Mouse (Mus musculus) heart, adult 8-10 months (tissue): ENCODE data around the gene Rnf215. TPM values are rescaled to one million over a fixed set of nuclear protein-coding genes. Genes with fewer than 3 reads are reported as not detected.

ENCODE experiments used
- DNase-seq: peaks from one replicate; pipeline ENCODE4 v3.0.0; 2022; ENCODE audit warnings: low spot score
- microRNA-seq: library from miRNA; unstranded; fragments of <30 nt; microRNA quantifications from one replicate; pipeline ENCODE4 v1.2.0, GENCODE M21; 2022
- total RNA-seq, 4 experiments: library from RNA; stranded (reverse); gene quantifications; 2 replicates each; pipeline ENCODE4 v1.2.4; 2022

Rnf215 gene
- total RNA-seq, 4 experiments from 2014 or later = 10.0 to 14.2 (median 11.2) TPM

DNA sequence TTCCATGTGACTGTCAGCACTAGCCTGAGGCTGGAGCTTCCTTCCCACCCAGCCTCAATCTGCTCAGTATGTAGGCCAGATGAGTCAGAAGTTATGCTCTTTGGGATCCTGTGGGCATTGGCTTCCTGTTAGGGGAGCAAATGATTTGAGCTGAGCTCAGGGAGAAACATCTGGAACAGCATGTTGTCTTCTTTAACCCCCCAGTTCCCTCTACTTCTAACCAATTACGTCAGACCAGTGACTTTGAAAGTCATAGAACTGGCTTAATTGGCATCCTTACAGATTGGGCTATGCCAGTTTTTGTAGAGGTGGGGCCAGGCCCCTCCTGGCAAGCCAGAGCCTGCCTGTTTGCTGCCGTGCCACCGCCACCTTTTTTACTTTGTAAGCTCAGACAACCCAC lies 55.7 kb downstream of the Rnf215 start:
- DNase-seq = peak; percentile 64

Small RNAs within 50 kb of the gene (microRNA-seq; reads per million reads assigned to microRNA genes)
- not detected for gene Mir3060

Other genes starting within 250 kb of the Rnf215 start
- under 1 TPM; 0.57 to 0.91 (median 0.60) TPM for gene 4921536K21Rik, start 240.1 kb upstream of the Rnf215 start, total RNA-seq
- gene Dusp18, start 240.0 kb upstream of the Rnf215 start, total RNA-seq = 10 to 100 TPM; 31.5 to 52.7 (median 36.9) TPM
- 1 to 10 TPM; 3.1 to 5.5 (median 4.3) TPM for gene Slc35e4, start 220.5 kb upstream of the Rnf215 start, total RNA-seq
- 10 to 100 TPM; 43.0 to 46.5 (median 44.3) TPM for gene Tcn2, start 203.0 kb upstream of the Rnf215 start, total RNA-seq
- 10 to 100 TPM; 25.1 to 30.5 (median 27.3) TPM for gene Pes1, start 171.2 kb upstream of the Rnf215 start, total RNA-seq
- gene 4930556J24Rik, start 158.4 kb upstream of the Rnf215 start, total RNA-seq = not detected
- gene Gal3st1, start 151.6 kb upstream of the Rnf215 start, total RNA-seq = under 1 TPM in 1 of 4 experiments, not detected in 3; 0.27 TPM
- under 1 TPM in 3 of 4 experiments, not detected in 1; 0.16 to 0.65 (median 0.20) TPM for gene Sec14l4, start 103.7 kb upstream of the Rnf215 start, total RNA-seq
- 1 to 10 TPM in 1 of 4 experiments, not detected in 3; 1.6 TPM for gene Sec14l3, start 70.4 kb upstream of the Rnf215 start, total RNA-seq
- gene Mtfp1, start 39.8 kb upstream of the Rnf215 start, total RNA-seq = 100 to 1,000 TPM; 128 to 167 (median 148) TPM
- under 1 TPM; 0.41 to 0.82 (median 0.60) TPM for gene Sec14l2, start 11.8 kb upstream of the Rnf215 start, total RNA-seq
- gene Ccdc157, start 25.1 kb downstream of the Rnf215 start, total RNA-seq = 1 to 10 TPM; 3.0 to 4.2 (median 3.6) TPM
- 10 to 100 TPM; 25.8 to 34.5 (median 30.4) TPM for gene Sf3a1, start 25.1 kb downstream of the Rnf215 start, total RNA-seq
- gene Tbc1d10a, start 51.6 kb downstream of the Rnf215 start, total RNA-seq = 1 to 10 TPM; 7.6 to 9.2 (median 8.2) TPM
- 1 to 10 TPM; 3.5 to 6.9 (median 4.8) TPM for gene Castor1, start 83.0 kb downstream of the Rnf215 start, total RNA-seq
- 1 to 10 TPM in 1 of 4 experiments, not detected in 3; 1.6 TPM for gene Osm, start 101.2 kb downstream of the Rnf215 start, total RNA-seq
- gene Lif, start 122.4 kb downstream of the Rnf215 start, total RNA-seq = 1 to 10 TPM in 1 of 4 experiments, under 1 TPM in 3; 0.19 to 1.3 (median 0.38) TPM